Mouse (Mus musculus): ENCODE data around the gene Rprd2. TPM values are rescaled to one million over a fixed set of nuclear protein-coding genes. Genes with fewer than 3 reads are reported as not detected.

Gene Rprd2
- polyA plus RNA-seq, 1 experiment from 2014 or later: 29.4 TPM

- ATAC-seq (ENCODE audit: low FRiP score, low read depth): no peak
- 79% methylated on average over 11 of the region's 11 CpGs for WGBS
- Histone ChIP-seq H3K9me3 (no peaks in the 10 kb centered on the region), H3K27ac (replicated peaks) (no peak overlapping the region), H3K4me3 (no peak overlapping the region), H3K4me1 (no peaks in the 10 kb centered on the region), H3K36me3 (peaks cover 36% of the 10 kb centered on the region), H3K27me3 (no peaks in the 10 kb centered on the region), H3K4me2 (replicated peaks) (no peak overlapping the region), H3K9ac (replicated peaks) (no peak overlapping the region)
These were observed 85.7 kb downstream of the Rprd2 start for GRCm38 (mm10) chr3:95732744-95733521.

DNA sequence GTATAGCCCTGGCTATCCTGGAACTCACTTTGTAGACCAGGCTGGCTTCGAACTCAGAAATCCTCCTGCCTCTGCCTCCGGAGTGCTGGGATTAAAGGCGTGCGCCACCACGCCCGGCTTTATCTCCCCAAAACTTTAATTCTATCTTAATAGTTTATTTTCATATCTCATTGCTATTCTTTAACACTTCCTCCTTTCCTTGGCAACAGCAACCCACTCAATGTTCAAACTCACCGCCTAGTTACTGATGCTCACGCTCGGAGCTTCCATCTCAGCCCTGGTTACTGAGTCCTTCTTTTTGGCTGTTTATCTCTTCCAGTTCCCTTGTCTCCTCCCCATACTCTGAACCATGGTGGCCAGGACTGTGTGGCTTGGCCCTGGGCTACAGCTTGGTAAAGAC, 86.4 kb downstream of the Rprd2 start:
- H3K4me2 ChIP-seq (replicated peaks): no peak overlapping the region
- no peak for ATAC-seq (ENCODE audit: low FRiP score, low read depth)
- H3K27ac ChIP-seq (replicated peaks): no peak overlapping the region
- H3K4me3 ChIP-seq: no peak overlapping the region
- no peaks in the 10 kb centered on the region for H3K27me3 ChIP-seq
- no peaks in the 10 kb centered on the region for H3K4me1 ChIP-seq
- H3K36me3 ChIP-seq: peaks cover 33% of the 10 kb centered on the region
- no peaks in the 10 kb centered on the region for H3K9me3 ChIP-seq
- no peak overlapping the region for H3K9ac ChIP-seq (replicated peaks)
- WGBS: 96% methylated on average over 9 of the region's 9 CpGs

GRCm38 (mm10) chr3:95731802-95732201, 86.9 kb downstream of the Rprd2 start:
- Histone ChIP-seq H3K4me3 (no peak overlapping the region), H3K4me2 (replicated peaks) (no peak overlapping the region), H3K9me3 (no peaks in the 10 kb centered on the region), H3K27ac (replicated peaks) (no peak overlapping the region), H3K36me3 (peaks cover 32% of the 10 kb centered on the region), H3K27me3 (no peaks in the 10 kb centered on the region), H3K4me1 (no peaks in the 10 kb centered on the region), H3K9ac (replicated peaks) (no peak overlapping the region)
- WGBS: 91% methylated on average over 4 of the region's 4 CpGs
- no peak for ATAC-seq (ENCODE audit: low FRiP score, low read depth)

GRCm38 (mm10) chr3:95730431-95730830, 88.2 kb downstream of the Rprd2 start:
- no peaks in the 10 kb centered on the region for H3K27me3 ChIP-seq
- ATAC-seq (ENCODE audit: low FRiP score, low read depth): no peak
- no peak overlapping the region for H3K4me3 ChIP-seq
- WGBS: 88% methylated on average over 7 of the region's 7 CpGs
- H3K9ac ChIP-seq (replicated peaks): no peak overlapping the region
- peaks cover 20% of the 10 kb centered on the region for H3K36me3 ChIP-seq
- H3K9me3 ChIP-seq: no peaks in the 10 kb centered on the region
- H3K4me1 ChIP-seq: no peaks in the 10 kb centered on the region
- no peak overlapping the region for H3K27ac ChIP-seq (replicated peaks)
- H3K4me2 ChIP-seq (replicated peaks): no peak overlapping the region

- Histone ChIP-seq H3K4me3 (no peak overlapping the region), H3K36me3 (peaks cover 4% of the 10 kb centered on the region; the same call in 1 of the 2 replicates), H3K27ac (replicated peaks) (no peak overlapping the region), H3K9ac (replicated peaks) (no peak overlapping the region), H3K4me2 (replicated peaks) (no peak overlapping the region), H3K27me3 (no peaks in the 10 kb centered on the region), H3K4me1 (no peaks in the 10 kb centered on the region), H3K9me3 (no peaks in the 10 kb centered on the region)
- WGBS: 73% methylated on average over 2 of the region's 2 CpGs
- ATAC-seq (ENCODE audit: low FRiP score, low read depth): no peak
These were observed 89.8 kb downstream of the Rprd2 start for GRCm38 (mm10) chr3:95728906-95729305.

DNA sequence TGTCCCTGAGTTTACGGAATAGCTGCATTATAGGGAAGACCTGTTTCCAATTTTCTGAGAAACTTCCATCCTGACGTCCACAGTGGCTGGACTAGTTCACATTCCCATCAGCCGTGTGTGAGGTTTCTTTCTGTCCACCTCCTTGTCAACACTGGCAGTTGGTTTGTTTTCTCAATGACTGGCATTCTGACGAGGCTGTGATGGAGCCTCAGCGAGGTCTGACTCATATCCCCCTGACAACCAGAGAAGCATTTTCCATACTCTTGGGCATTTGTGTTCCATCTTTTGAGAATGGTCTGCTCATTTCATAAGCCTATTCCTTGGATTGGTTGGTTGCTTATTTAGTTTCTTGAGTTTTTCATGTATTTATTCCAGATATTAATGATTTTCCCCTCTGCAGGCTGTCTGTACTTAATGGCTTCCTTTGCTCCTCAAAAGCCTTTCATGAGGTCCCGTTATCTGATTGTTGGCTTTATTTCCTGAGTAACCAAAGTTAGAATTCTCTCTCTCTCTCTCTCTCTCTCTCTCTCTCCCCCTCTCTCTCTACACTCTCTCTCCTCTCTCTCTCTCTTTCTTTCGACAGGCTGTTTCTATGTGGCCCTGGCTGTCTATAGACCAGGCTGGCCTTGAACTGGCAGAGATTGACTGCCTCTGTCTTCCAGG, 91.8 kb downstream of the Rprd2 start:
- Histone ChIP-seq H3K27me3 (no peaks in the 10 kb centered on the region), H3K9me3 (no peaks in the 10 kb centered on the region), H3K27ac (replicated peaks) (no peak overlapping the region), H3K4me1 (no peaks in the 10 kb centered on the region), H3K4me3 (no peak overlapping the region), H3K36me3 (no peaks in the 10 kb centered on the region), H3K4me2 (replicated peaks) (no peak overlapping the region), H3K9ac (replicated peaks) (no peak overlapping the region)
- ATAC-seq (ENCODE audit: low FRiP score, low read depth): no peak
- 74% methylated on average over 7 of the region's 7 CpGs for WGBS

GRCm38 (mm10) chr3:95725863-95726262, 92.8 kb downstream of the Rprd2 start:
- Histone ChIP-seq H3K36me3 (no peaks in the 10 kb centered on the region), H3K27ac (replicated peaks) (no peak overlapping the region), H3K4me1 (no peaks in the 10 kb centered on the region), H3K9me3 (no peaks in the 10 kb centered on the region), H3K4me2 (replicated peaks) (no peak overlapping the region), H3K27me3 (no peaks in the 10 kb centered on the region), H3K9ac (replicated peaks) (no peak overlapping the region), H3K4me3 (no peak overlapping the region)
- WGBS: 85% methylated on average over 7 of the region's 7 CpGs
- ATAC-seq (ENCODE audit: low FRiP score, low read depth): no peak

- no peak overlapping the region for H3K27ac ChIP-seq (replicated peaks)
- H3K4me1 ChIP-seq: no peaks in the 10 kb centered on the region
- H3K4me2 ChIP-seq (replicated peaks): no peak overlapping the region
- 86% methylated on average over 3 of the region's 3 CpGs for WGBS
- no peaks in the 10 kb centered on the region for H3K27me3 ChIP-seq
- no peak for ATAC-seq (ENCODE audit: low FRiP score, low read depth)
- H3K9ac ChIP-seq (replicated peaks): no peak overlapping the region
- no peaks in the 10 kb centered on the region for H3K9me3 ChIP-seq
- H3K4me3 ChIP-seq: no peak overlapping the region
- no peaks in the 10 kb centered on the region for H3K36me3 ChIP-seq
These were observed 96.3 kb downstream of the Rprd2 start for GRCm38 (mm10) chr3:95722386-95722785.

DNA sequence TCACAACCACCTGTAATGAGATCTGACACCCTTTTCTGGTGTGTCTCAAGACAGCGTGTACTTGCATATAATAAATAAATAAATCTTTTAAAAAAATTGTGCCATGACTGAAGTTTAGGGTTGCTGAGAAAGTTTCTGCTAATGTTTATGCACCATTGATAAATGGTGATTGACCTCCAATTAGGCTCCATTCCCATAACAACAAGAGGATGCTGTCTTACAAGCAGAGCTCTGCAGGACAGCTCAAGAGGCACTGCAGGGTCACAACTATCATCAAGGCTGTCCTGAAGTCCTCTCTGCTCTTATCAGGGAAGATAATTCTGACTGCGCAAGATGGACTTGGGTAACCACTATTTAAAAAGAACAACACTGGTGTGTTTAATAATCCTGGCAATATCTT, 100.5 kb downstream of the Rprd2 start:
- no peaks in the 10 kb centered on the region for H3K4me1 ChIP-seq
- no peak overlapping the region for H3K9ac ChIP-seq (replicated peaks)
- no peak overlapping the region for H3K27ac ChIP-seq (replicated peaks)
- H3K4me2 ChIP-seq (replicated peaks): no peak overlapping the region
- H3K4me3 ChIP-seq: no peak overlapping the region
- H3K36me3 ChIP-seq: no peaks in the 10 kb centered on the region
- H3K9me3 ChIP-seq: no peaks in the 10 kb centered on the region
- no peaks in the 10 kb centered on the region for H3K27me3 ChIP-seq
- WGBS: 91% methylated on average over 2 of the region's 2 CpGs
- no peak for ATAC-seq (ENCODE audit: low FRiP score, low read depth)

DNA sequence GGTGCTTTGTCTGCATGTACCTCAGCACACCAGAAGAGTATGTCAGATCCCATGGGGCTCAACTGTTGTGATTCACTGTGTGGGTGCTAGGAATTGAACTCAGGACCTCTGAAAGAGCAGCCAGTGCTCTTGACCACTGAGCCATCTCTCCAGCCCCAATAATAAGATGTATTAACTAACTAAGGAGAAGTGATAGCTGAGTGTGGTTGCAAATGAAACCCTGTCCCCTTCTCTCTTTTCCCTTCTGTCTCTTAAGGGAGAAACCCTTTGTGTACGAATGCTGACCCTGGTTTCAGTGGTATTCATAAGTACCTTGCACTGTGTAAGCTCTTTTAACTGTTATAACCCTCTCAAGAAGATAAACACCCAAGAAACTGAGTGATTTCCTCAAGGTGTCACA, 102.6 kb downstream of the Rprd2 start:
- Histone ChIP-seq H3K9ac (replicated peaks) (no peak overlapping the region), H3K27me3 (no peaks in the 10 kb centered on the region), H3K4me3 (no peak overlapping the region), H3K4me2 (replicated peaks) (no peak overlapping the region), H3K36me3 (no peaks in the 10 kb centered on the region), H3K9me3 (no peaks in the 10 kb centered on the region), H3K27ac (replicated peaks) (no peak overlapping the region), H3K4me1 (no peaks in the 10 kb centered on the region)
- no peak for ATAC-seq (ENCODE audit: low FRiP score, low read depth)
- 79% methylated on average over 1 of the region's 1 CpGs for WGBS
